Mouse (Mus musculus): ENCODE results near the gene Fstl4. TPM values are rescaled to one million over a fixed set of nuclear protein-coding genes. Genes with fewer than 3 reads are reported as not detected.

Gene Fstl4
- polyA plus RNA-seq, 1 experiment from 2014 or later = 0.95 TPM

DNA sequence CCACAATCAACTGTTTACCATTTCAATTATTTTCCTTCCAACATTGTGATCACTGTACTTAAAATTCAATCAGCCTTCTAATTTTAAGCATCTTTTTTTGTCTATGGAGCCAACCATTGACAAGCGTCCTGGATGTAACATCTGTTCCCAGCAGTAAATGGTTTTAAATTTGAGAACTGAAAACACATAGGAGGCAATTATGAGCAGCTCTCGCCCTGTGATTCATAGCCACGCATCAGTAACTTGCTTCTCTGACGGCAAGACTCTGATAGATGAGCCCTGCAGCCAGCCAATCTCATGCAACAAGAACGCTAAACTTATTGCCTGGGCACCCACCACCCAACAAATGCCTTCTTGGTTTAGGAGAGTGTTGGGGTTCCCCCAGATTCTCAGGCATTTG lies 467.4 kb downstream of the Fstl4 start:
- H3K9ac ChIP-seq (replicated peaks) = no peak overlapping the region
- H3K4me2 ChIP-seq = no peak overlapping the region
- no peaks in the 10 kb centered on the region for H3K4me1 ChIP-seq (replicated peaks)
- no peak for ATAC-seq (ENCODE audit: insufficient number of reproducible peaks, insufficient read depth, low FRiP score, low TSS enrichment, low read depth)
- H3K27me3 ChIP-seq = no peaks in the 10 kb centered on the region
- H3K4me3 ChIP-seq (replicated peaks) = no peak overlapping the region
- H3K27ac ChIP-seq = no peak overlapping the region
- H3K9me3 ChIP-seq = no peaks in the 10 kb centered on the region
- no peaks in the 10 kb centered on the region for H3K36me3 ChIP-seq
- 79% methylated on average over 5 of the region's 5 CpGs for WGBS

DNA sequence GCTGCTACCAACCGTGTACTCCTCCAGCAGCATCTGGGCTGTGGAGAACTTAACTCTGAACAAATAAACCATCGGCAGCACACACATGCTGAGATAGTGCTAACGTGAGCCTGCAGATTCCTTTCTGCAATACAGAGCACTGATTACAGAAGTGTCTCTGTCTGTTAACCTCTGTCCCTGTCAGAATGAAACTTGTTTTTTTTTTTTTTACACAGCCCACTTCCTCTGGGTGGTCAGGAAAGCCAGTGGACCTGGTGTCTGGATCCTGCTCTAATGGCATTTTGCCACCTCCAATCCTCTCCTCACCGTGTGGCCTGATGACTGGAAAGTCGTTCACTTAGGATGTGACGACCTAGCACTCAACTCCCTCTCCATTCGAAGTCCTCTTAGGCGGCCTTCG lies 469.2 kb downstream of the Fstl4 start:
- no peak overlapping the region for H3K4me3 ChIP-seq (replicated peaks)
- H3K27me3 ChIP-seq = no peaks in the 10 kb centered on the region
- H3K9ac ChIP-seq (replicated peaks) = no peak overlapping the region
- no peak overlapping the region for H3K27ac ChIP-seq
- H3K4me2 ChIP-seq = no peak overlapping the region
- H3K9me3 ChIP-seq = peaks cover 4% of the 10 kb centered on the region; the same call in 1 of the 2 replicates
- 72% methylated on average over 9 of the region's 9 CpGs for WGBS
- ATAC-seq (ENCODE audit: insufficient number of reproducible peaks, insufficient read depth, low FRiP score, low TSS enrichment, low read depth) = no peak
- no peaks in the 10 kb centered on the region for H3K36me3 ChIP-seq
- no peaks in the 10 kb centered on the region for H3K4me1 ChIP-seq (replicated peaks)

All from limb, embryonic 12.5 days (tissue).